Mouse (Mus musculus) 3T3-L1 (cell line): ENCODE data around the gene Gm11020.

ENCODE experiments used
- DNase-seq: peaks from one replicate; pipeline ENCODE4 v3.0.0-alpha.2; 2015; ENCODE audit warnings: low read depth, low spot score

Gene Gm11020

DNA sequence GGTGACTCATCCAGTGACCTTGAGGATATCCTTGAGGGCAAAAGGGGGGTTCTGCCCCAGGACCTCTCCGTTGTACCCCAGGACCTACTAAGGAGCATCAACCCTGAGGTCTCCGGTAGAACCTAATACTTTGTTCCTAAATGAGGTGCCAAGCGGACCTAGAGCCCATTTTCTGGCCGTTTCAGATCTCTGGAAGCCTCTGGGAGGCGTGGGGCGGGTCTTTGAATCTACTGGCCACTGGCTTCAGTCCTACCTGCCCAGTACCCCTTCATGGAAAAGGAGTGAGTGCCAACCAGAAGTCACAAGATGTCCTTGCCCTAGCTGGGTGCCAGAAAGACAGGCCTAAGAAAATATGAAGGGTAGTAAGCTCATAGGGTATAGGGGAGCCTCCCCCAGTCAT is 20.3 kb downstream of the Gm11020 start:
- DNase-seq, result no peak

DNA sequence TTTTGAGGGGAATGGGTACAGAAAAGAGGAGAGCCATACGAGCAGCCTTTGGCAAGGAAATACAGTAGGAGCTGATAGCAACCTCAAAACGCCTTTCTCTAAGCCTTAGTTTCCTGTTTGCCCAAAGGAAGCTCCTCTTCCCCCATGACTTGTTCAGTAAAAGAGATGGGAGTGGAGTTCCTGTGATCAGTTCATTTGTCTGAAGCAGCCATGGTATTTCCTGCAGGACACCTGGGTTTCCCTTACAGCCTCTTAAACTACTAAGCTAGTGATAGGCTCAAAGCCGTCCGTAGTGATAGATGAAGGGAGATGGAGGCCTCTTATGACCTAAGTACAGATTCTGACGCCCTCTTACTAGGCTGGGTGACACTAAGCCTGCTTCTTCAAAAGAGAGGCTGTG is 21.1 kb downstream of the Gm11020 start:
- DNase-seq, result peak; percentile 21

DNA sequence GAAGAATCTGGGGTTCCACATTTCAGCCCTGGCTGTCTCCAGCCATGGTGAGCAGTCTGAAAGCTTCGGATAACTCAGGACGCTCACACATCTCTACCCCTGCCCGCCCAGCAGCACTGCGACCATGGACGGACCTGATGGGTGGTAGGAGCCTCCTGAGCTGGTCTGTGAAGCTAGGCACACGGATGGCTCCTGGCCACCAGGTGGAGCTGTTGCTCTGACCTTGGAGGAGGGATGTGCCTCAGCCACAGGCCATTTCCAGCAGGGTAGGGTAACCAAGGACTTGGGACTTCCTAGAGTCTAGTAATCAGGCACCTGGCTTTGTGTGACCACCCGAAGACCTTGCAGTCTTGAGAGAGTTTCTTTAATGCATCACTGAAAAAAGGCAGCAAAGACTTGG is 22.6 kb downstream of the Gm11020 start:
- DNase-seq, result peak; percentile 95

DNA sequence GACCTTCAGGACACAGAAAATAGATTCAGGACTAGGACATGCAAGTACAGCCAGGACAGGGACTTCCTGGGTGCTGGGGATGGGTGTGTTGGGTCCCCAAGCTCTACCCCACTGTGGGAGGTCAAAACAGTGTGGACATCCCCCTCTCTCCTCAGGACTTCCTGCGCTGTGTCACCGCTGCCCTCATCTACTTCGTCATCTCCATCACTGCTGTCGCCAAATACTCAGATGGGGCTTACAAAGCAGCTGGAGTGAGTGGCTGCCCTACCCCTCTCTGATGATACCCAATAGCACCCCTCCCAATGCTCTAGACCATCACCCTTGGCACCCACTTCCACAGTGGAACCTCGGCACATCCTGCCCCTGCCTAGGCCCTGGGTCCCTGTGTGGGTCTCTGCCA is 23.3 kb downstream of the Gm11020 start:
- no peak for DNase-seq

DNA sequence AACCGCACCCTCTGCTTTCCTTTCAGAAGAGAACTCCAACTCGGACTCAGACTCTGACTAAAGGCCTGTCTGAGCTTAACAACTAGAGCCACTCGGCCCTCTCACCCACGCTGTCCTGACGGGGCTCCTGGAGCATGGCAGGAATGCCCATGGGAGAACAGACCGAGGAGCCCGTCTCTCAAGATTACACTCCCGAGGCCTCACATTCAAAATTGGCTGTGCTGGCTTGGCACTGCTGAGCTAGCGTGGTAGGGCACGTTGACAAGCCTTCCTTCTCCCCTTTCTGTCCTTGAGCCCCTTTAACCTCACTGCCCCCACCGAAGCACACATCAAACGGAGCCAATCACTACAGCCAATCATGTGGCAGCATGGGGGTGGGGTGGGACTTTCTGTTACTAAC is 25.3 kb downstream of the Gm11020 start:
- DNase-seq, result no peak

DNA sequence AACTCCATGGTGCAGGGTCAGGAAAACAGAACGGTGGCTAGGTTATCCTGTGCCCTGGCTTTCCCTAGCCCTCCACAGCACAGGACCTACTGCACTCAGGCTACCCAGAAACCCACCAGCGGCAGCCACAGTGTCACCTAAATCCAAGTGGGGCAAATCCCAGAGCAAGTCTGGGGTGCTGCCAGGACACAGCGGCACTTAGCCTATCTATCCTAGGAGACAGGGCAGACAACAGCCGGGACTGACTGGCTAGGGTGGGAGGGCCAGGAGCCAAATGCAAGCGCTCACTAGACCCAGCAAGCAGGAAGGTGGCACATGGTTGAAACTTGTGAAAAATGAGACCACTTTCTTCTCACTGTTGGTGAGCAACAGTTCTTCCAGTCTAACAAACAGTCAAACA is 27.6 kb downstream of the Gm11020 start:
- no peak for DNase-seq

DNA sequence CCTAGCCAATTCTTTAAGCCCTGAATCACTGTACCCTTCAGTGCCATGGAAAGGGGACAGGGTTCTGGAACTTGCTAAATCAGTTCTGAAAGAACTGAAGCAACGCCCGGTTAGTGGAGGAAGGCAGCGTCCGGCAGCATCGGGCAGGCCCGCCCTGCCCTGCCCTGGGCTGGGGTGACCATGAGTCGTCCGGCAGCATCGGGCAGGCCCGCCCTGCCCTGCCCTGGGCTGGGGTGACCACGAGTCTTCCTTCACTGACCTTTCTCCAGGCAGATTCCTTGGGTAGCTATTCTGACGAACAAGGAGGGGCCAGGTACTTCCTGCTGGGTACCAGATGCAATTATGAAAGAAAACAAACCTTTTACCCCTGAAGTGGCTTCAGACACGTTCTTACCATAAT is 28.7 kb downstream of the Gm11020 start:
- DNase-seq, result no peak

DNA sequence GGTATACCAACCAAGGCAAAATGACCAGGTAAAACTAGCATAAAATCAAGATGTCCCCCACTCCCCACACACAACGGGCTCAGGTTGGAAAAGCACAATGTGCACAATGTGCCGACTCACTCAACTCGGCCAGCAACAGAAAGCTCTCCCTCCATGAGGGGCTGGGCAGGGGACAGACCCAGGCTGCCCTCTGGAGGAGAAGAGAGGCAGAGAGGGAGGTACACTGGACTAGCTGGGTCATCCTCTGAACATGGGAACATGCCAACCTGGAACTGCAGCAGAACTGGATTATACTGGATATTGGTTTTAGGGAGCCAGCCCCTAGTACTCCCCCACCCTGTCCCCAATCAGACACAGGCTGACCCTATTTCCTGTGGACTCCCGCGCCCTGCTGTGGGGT is 31.8 kb downstream of the Gm11020 start:
- no peak for DNase-seq

DNA sequence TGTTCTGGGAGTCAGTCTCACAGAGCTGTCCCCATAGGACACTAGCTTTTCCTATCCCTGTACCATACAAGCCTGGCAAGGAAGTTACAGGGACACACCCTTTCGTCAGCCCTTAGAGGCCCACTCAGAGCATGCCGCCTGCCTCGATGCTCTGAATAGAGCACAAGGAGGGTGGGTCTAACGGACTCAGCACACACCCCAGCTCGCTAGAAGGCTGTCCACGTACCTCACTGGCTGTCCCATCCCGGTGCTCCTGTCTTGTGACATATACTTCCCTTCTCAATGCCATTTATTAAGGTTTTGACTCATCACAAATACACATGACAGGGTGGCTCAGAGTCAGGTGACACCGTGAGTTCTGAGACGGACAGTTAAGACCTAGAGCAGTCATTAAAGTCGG is 33.1 kb downstream of the Gm11020 start:
- no peak for DNase-seq

DNA sequence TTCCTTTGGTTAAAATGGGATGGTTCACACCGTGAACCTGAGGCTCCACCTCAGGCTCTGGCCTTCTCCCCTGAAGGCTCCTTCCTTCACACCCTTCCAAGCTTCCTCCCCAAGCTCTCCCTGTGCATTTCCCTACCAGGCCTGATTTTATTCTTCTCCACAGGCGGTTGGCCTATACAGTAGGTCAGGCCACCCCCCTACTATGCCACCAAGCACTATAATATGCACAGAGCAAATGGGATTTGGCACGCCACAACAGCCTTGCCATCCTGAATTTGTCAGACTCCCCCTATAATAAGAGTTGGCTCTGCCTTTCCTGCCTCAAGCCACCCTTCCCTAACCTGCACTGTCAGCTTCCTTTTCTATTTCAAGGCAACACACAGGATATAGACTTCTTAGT is 37.3 kb downstream of the Gm11020 start:
- no peak for DNase-seq

DNA sequence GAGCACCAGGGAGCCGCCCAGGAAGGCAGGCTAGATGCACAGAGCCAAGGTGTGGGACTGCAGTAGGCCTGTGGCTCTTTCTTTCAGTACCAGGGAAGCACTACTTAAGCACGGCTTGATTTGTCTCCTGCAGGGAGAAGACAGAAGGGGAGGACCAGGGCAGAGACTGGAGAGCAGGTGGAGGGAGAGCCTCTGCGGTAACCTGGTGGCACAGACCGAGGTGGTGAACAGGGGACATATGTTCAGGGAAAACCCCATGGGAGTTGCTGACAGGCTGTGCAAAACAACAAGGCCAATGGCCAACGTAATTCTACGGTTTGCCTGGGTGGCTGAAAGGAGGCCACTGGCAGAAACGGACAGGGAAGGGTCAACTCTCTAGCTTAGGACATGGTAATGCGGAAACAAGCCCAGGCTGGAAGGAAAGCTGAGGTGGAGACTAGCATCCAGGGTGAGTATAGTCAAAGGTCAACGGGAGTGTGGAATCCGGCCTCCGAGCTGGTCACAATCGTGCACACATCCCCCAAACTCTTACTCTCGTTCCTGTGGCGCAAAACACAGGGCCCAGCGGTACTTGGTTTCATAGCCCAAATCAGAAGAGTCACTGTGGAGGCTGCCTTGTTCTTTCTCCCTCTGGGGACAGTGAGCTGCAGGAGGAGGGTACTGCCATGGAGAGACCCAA is 38.5 kb downstream of the Gm11020 start:
- DNase-seq, result no peak

DNA sequence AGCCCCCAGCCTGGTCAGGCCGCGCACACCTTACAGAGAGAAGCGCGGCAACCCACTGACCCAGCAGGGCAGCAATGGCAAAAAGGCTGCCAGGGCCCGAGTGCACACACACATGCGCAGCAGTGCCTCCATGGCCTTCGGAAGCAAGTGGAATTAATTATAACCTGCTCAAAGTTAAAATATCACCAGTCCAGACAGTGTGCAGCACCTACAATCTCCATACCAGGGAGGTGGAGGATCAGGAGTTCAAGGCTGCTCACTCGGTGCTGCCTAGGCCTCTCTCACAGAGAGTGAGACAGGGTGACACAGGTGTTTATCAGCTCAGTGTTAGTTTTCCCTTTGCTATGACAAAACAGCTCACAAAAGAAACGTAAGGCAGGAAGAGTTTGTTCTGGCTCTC is 44.3 kb downstream of the Gm11020 start:
- DNase-seq, result no peak

DNA sequence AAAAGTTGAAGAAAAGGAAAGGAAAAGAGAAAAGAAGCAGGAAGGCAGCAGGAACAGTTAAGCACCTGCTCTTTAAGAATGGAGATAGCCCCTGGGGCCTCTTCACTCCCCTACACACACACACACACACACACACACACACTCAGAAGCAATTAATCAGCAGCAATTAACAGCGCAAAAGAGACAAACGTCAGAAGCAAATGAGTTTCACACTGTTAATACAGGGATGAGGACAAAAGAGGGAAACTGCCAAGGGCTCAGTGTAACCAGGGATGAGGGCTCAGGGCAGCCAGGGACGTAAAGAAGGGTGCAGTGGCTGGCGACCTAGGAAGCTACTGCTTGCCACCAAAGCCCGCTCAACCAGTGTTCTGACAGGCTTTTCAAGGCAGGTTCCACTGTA is 46.0 kb downstream of the Gm11020 start:
- DNase-seq, result no peak

DNA sequence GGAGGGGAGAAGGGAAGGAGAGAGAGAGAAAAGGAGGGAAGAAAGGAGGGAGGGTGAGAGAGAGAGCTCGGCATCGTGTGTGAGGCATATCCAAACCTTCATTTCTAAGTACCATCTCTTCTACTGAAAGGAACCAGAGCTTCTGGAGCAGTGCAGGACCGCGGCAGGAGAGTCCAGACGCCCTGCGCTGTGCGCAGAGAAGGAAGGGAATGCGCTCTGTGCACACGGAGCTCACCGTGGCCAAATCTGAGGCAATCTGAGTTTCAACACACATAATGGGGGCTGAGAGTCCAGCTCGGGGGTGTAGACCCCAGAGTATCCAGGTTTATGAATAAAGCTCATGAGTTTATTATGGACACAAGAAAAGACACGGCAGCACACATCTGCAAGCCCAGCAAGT is 48.2 kb downstream of the Gm11020 start:
- DNase-seq, result no peak

DNA sequence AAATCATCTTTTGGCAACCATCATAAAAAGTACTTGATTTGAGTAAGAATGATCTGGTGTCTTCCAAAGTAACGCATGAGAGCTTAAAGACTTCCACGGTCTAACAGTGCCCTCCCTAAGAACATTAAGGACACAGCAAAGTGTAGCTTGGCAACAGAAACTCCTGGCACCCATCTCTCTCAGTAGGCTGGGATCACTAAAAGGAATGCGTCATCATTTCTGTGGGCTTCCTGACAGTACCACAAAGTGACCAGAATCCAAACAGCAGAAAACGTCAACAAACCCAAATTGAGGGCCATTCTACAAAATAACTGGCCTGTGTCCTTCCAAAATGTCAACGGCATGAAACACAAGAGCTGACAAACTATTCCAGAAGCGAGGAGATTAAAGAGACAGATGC is 48.7 kb downstream of the Gm11020 start:
- peak; percentile 37 for DNase-seq

DNA sequence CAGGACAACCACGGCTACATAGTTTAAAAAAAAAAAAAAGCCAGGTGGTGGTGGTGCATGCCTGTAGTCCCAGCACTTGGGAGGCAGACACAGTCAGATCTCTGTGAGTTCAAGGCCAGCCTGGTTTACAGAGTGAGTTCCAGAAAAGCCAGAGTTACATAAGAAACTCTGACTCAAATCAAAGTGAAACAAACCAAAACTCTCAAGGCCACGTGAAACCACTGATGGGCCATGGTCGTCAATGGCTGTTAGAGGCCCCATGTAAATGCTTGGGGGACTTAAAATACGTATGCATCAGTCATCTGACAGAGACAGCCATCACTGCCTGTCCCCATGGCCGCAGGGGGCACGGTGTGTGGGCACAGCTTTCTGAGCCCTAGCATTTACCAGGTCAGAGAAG is 49.8 kb downstream of the Gm11020 start:
- DNase-seq, result no peak
